Mouse (Mus musculus) intestine, embryonic 14.5 days (tissue): Measurements from ENCODE around the gene Grasp. TPM values are rescaled to one million over a fixed set of nuclear protein-coding genes. Genes with fewer than 3 reads are reported as not detected.

Experiments used
- ATAC-seq: fragments of 200-750 bp; cut with Nextera tagmentation; replicated peaks from 2 replicates; pipeline ENCODE4 v1.8.0; 2017; ENCODE audit warnings: low read depth, moderate number of reproducible peaks, moderate TSS enrichment, moderate library complexity; ENCODE audit not compliant: low FRiP score, low TSS enrichment
- DNase-seq: peaks from one replicate; pipeline ENCODE4 v3.0.0-alpha.2; 2018; ENCODE audit warnings: low spot score
- H3K27ac ChIP-seq: fragments of 300-500 bp; sonication (generic); 2 replicates; pipeline ENCODE4 v1.5.1; 2014; ENCODE audit warnings: low read depth, mild to moderate bottlenecking, control low read depth
- H3K27me3 ChIP-seq: fragments of 300-500 bp; sonication (generic); replicated peaks from 2 replicates; pipeline ENCODE4 v1.6.1; 2014; ENCODE audit warnings: low read length, control low read depth; ENCODE audit not compliant: control insufficient read depth, insufficient read depth
- H3K36me3 ChIP-seq: fragments of 300-500 bp; sonication (generic); 2 replicates; pipeline ENCODE4 v1.6.1; 2014; ENCODE audit warnings: low read length, control low read depth; ENCODE audit not compliant: control insufficient read depth, insufficient read depth
- H3K4me1 ChIP-seq: fragments of 300-500 bp; sonication (generic); replicated peaks from 2 replicates; pipeline ENCODE4 v1.6.1; 2014; ENCODE audit warnings: low read length, control low read depth, mixed read lengths; ENCODE audit not compliant: control insufficient read depth, insufficient read depth
- H3K4me2 ChIP-seq: fragments of 300-500 bp; sonication (generic); 2 replicates; pipeline ENCODE4 v1.6.1; 2014; ENCODE audit warnings: low read length
- H3K4me3 ChIP-seq: fragments of 300-500 bp; sonication (generic); 2 replicates; pipeline ENCODE4 v1.5.1; 2014; ENCODE audit warnings: low read depth, low read length, control low read depth, mixed read lengths
- H3K9ac ChIP-seq: fragments of 300-500 bp; sonication (generic); 2 replicates; pipeline ENCODE4 v1.6.1; 2014; ENCODE audit warnings: mild to moderate bottlenecking, low read length
- H3K9me3 ChIP-seq: fragments of 300-500 bp; sonication (generic); 2 replicates; pipeline ENCODE4 v1.6.1; 2016; ENCODE audit warnings: low read length, control low read depth; ENCODE audit not compliant: control insufficient read depth
- WGBS: fragments of 180-500 bp; shearing (Covaris S2); extraction: QIAGEN DNeasy Blood & Tissue Kit; methylation state at CpG from one replicate; pipeline ENCODE4 v1.1.7; 2014; 5-methylcytosine and 5-hydroxymethylcytosine counted together
- polyA plus RNA-seq: library from polyadenylated mRNA; unstranded; fragments of >200 nt; fragmentation: Nextera tagmentation; extraction: Ambion mirVana; gene quantifications from 2 replicates; pipeline ENCODE4 v1.2.1, GENCODE M21; 2014

The Grasp gene
- polyA plus RNA-seq, 1 experiment from 2014 or later: 4.2 TPM

GRCm38 (mm10) chr15:101235342-101235698 lies 11.3 kb downstream of the Grasp start:
- WGBS: 36% methylated on average over 5 of the region's 5 CpGs
- ATAC-seq (no peak), DNase-seq (no peak)
- peaks cover 21% of the 10 kb centered on the region for H3K36me3 ChIP-seq
- H3K4me1 ChIP-seq: peaks cover 33% of the 10 kb centered on the region
- H3K27ac ChIP-seq: peak overlapping the region; percentile 75
- no peak overlapping the region for H3K9ac ChIP-seq
- H3K4me2 ChIP-seq: peak overlapping the region; percentile 27
- H3K9me3 ChIP-seq: peaks cover 4% of the 10 kb centered on the region; the same call in 1 of the 2 replicates
- H3K27me3 ChIP-seq: no peaks in the 10 kb centered on the region
- no peak overlapping the region for H3K4me3 ChIP-seq

GRCm38 (mm10) chr15:101235728-101236327 lies 11.8 kb downstream of the Grasp start:
- Histone ChIP-seq H3K4me3 (no peak overlapping the region), H3K36me3 (peaks cover 16% of the 10 kb centered on the region), H3K4me2 (peak overlapping the region; percentile 27), H3K9ac (no peak overlapping the region), H3K27me3 (no peaks in the 10 kb centered on the region), H3K27ac (peak overlapping the region; percentile 75), H3K4me1 (peaks cover 34% of the 10 kb centered on the region), H3K9me3 (peaks cover 4% of the 10 kb centered on the region; the same call in 1 of the 2 replicates)
- peak; percentile 32 for ATAC-seq
- DNase-seq: peak; percentile 69
- WGBS: 24% methylated on average over 12 of the region's 12 CpGs

- peaks cover 6% of the 10 kb centered on the region; the same call in 1 of the 2 replicates for H3K36me3 ChIP-seq
- WGBS: 10% methylated on average over 3 of the region's 3 CpGs
- no peak overlapping the region for H3K4me3 ChIP-seq
- H3K4me1 ChIP-seq: peaks cover 43% of the 10 kb centered on the region
- H3K9me3 ChIP-seq: no peaks in the 10 kb centered on the region
- no peak overlapping the region for H3K9ac ChIP-seq
- H3K27me3 ChIP-seq: no peaks in the 10 kb centered on the region
- H3K4me2 ChIP-seq: no peak overlapping the region
- DNase-seq: peak; percentile 85
- no peak for ATAC-seq
- no peak overlapping the region for H3K27ac ChIP-seq
These were observed 12.9 kb downstream of the Grasp start for GRCm38 (mm10) chr15:101236878-101237277.

GRCm38 (mm10) chr15:101238885-101239511 lies 15.0 kb downstream of the Grasp start:
- no peak overlapping the region for H3K27ac ChIP-seq
- no peaks in the 10 kb centered on the region for H3K36me3 ChIP-seq
- peak overlapping the region; percentile 22; the same call in 1 of the 2 replicates for H3K4me3 ChIP-seq
- DNase-seq: peak; percentile 84
- ATAC-seq: no peak
- no peak overlapping the region for H3K9ac ChIP-seq
- no peaks in the 10 kb centered on the region for H3K9me3 ChIP-seq
- no peaks in the 10 kb centered on the region for H3K27me3 ChIP-seq
- 5% methylated on average over 28 of the region's 28 CpGs for WGBS
- peaks cover 35% of the 10 kb centered on the region for H3K4me1 ChIP-seq
- peak overlapping the region; percentile 51 for H3K4me2 ChIP-seq

GRCm38 (mm10) chr15:101239821-101240220 lies 15.8 kb downstream of the Grasp start:
- DNase-seq (no peak), ATAC-seq (no peak)
- H3K4me2 ChIP-seq: no peak overlapping the region
- WGBS: 74% methylated on average over 8 of the region's 8 CpGs
- H3K27me3 ChIP-seq: no peaks in the 10 kb centered on the region
- H3K9ac ChIP-seq: no peak overlapping the region
- H3K4me1 ChIP-seq: peaks cover 31% of the 10 kb centered on the region
- H3K9me3 ChIP-seq: no peaks in the 10 kb centered on the region
- no peaks in the 10 kb centered on the region for H3K36me3 ChIP-seq
- no peak overlapping the region for H3K4me3 ChIP-seq
- no peak overlapping the region for H3K27ac ChIP-seq

GRCm38 (mm10) chr15:101240799-101241204 lies 16.8 kb downstream of the Grasp start:
- peak overlapping the region; percentile 13; the same call in 1 of the 2 replicates for H3K4me3 ChIP-seq
- H3K27ac ChIP-seq: peak overlapping the region; percentile 54
- ATAC-seq (peak; percentile 53), DNase-seq (peak; percentile 92)
- peak overlapping the region; percentile 47 for H3K4me2 ChIP-seq
- no peaks in the 10 kb centered on the region for H3K9me3 ChIP-seq
- WGBS: 6% methylated on average over 10 of the region's 10 CpGs
- no peaks in the 10 kb centered on the region for H3K36me3 ChIP-seq
- no peak overlapping the region for H3K9ac ChIP-seq
- H3K4me1 ChIP-seq: peaks cover 25% of the 10 kb centered on the region
- no peaks in the 10 kb centered on the region for H3K27me3 ChIP-seq

GRCm38 (mm10) chr15:101241236-101241635 lies 17.2 kb downstream of the Grasp start:
- H3K36me3 ChIP-seq: no peaks in the 10 kb centered on the region
- H3K4me3 ChIP-seq: 0 out of 2 replicates have a peak overlapping the region, but pooled peaks have one; percentile 13
- ATAC-seq (no peak), DNase-seq (no peak)
- WGBS: 52% methylated on average over 9 of the region's 9 CpGs
- no peaks in the 10 kb centered on the region for H3K27me3 ChIP-seq
- no peak overlapping the region for H3K9ac ChIP-seq
- H3K4me1 ChIP-seq: peaks cover 22% of the 10 kb centered on the region
- H3K27ac ChIP-seq: peak overlapping the region; percentile 54
- no peaks in the 10 kb centered on the region for H3K9me3 ChIP-seq
- H3K4me2 ChIP-seq: peak overlapping the region; percentile 47

- Histone ChIP-seq H3K4me2 (no peak overlapping the region), H3K9me3 (no peaks in the 10 kb centered on the region), H3K36me3 (no peaks in the 10 kb centered on the region), H3K27ac (peak overlapping the region; percentile 54; the same call in 1 of the 2 replicates), H3K9ac (no peak overlapping the region), H3K4me3 (no peak overlapping the region), H3K4me1 (peaks cover 24% of the 10 kb centered on the region), H3K27me3 (no peaks in the 10 kb centered on the region)
- DNase-seq (no peak), ATAC-seq (no peak)
- 59% methylated on average over 9 of the region's 9 CpGs for WGBS
These were observed 17.9 kb downstream of the Grasp start for GRCm38 (mm10) chr15:101241853-101242252.
